Mouse (Mus musculus): Measurements from ENCODE around the gene Zfp296.
"Not testable (repeated sequence)": the region's sequence is repeated elsewhere in the genome, so short reads cannot be mapped to it uniquely, and the experiment has no call there.

Gene Zfp296

DNA sequence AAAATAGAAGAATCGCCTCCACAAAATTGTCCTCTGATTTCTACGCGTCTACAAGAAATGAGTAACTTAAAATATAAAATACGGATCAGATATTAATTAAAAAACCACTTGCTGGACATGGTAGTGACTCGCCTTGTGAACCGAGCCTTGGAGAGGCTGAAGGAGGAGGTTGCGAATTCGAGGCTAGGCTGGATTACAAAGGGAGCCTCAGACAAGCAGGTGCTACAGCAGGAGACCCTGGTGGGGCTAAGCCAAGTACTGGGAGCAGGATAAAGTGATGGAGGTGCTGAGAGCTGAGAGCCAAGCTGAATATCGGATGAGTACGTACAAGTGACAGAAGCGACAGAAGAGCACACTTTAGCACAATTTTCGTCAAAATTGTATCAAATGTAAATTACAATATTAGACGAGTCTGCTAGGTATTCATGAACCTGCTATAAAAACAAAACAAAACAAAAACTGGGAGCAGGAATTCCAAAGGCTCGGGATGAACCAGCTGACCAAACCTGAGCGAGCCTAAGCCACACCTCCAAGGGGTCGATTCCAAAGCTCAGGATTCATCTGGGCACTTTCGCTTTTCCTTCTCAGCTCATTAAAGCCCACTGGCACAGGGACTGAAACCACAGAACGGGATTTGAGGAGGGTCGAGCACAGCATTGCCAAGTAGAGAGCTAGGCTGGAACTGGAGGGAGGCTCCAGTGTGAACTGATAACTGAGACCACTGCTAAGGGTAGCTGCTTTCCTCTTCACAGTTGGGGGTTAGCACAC lies 14.3 kb upstream of the Zfp296 start, which contains the start of gene Ppp1r37:
Gene Ppp1r37, minus strand, starts transcription at position 434 of the 768 bp plus-strand sequence.
- peak in 1 of 2 experiments; percentile 29 for DNase-seq

- DNase-seq: no peak
Measured at GRCm38 (mm10) chr7:19563884-19564283, 13.2 kb upstream of the Zfp296 start.

DNA sequence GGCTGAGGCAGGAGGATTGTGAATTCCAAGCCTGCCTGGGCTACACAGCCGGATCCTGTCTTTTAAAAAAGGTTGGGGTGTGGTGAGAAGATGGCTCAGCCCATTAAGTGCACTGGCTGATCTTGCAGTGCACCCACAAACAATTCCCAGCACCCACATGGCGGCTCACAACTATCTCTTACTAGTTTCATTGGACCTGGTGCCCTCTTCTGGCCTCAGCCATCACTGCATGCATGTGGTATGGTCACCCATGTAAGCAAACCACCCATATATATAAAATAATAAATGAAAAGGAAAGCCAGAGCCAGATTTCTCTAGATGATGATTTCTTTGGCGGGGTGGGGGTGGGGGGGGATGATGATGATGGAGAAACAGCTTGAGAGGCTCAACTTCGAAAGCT lies 12.6 kb upstream of the Zfp296 start:
- DNase-seq: peak in 1 of 2 experiments; percentile 22

DNA sequence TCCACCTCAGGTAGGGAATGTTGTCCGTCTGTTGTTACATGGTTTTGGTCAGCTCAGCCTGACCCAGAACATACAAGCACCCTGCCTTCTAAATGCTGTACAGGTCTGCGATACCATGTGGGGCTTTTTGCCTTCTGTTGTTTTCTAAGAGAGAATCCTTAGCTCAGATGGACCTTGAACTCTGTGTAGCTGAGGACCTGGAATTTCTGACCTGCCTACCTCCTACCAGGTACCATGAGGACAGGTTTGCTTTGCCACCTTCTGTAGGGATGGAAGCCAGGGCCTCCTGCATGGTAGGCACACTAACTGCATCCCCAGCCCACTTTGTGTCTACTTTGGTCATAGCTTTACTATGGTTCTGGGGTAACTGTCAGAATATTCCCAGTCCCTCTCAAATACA lies 11.3 kb upstream of the Zfp296 start:
- no peak for DNase-seq

- no peak for DNase-seq
Measured at GRCm38 (mm10) chr7:19567426-19567825, 9.7 kb upstream of the Zfp296 start.

- DNase-seq: no peak
Measured at GRCm38 (mm10) chr7:19569647-19570046, 7.4 kb upstream of the Zfp296 start.

- DNase-seq: peak; percentile 76 to 82
Measured at GRCm38 (mm10) chr7:19572926-19573775, 3.9 kb upstream of the Zfp296 start.

DNA sequence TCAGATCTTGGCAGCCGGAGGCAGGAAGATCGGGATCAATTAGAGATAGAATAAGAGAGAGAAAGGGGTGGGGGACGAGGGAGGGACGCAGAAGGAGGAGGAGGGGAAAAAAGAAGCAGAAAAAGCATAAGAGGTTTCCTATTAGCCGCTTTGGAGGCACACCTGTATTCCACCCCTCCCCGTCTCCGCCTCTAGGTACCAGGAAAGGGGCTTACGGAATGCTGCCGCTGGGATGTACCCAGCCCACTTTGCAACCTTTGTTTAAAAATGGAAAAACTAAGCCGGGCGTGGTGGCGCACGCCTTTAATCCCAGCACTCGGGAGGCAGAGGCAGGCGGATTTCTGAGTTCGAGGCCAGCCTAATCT lies 3.3 kb upstream of the Zfp296 start:
- no peak for DNase-seq

GRCm38 (mm10) chr7:19575559-19575958 lies 1.5 kb upstream of the Zfp296 start:
- no peak for DNase-seq

DNA sequence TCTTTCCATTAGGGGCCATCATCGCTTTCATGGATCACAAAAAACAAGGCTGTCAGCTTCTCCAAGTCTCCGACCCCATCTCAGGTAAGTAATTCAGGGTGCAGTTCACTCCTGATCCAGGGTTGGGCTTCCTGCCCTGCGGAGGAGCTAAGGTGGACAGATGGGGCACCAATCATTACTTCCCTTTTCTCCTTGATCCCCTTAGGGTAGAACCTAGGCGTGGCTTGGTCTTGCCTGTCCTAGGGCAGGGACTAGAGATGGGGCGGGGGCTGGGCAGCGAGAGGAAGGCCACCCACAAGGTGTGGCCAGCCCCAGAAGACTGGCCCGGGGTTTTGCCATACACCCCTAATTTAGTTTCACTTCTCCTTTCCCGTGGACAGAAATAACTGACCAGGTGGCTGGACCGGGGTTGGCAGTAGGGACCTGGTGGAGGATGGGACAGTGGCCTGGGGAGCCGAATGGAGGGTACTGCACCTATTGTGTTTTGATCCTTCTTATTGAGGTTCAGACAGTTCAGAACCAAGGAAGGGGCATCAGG lies 859 bp downstream of the Zfp296 start:
- peak; percentile 35 to 52 for DNase-seq

DNA sequence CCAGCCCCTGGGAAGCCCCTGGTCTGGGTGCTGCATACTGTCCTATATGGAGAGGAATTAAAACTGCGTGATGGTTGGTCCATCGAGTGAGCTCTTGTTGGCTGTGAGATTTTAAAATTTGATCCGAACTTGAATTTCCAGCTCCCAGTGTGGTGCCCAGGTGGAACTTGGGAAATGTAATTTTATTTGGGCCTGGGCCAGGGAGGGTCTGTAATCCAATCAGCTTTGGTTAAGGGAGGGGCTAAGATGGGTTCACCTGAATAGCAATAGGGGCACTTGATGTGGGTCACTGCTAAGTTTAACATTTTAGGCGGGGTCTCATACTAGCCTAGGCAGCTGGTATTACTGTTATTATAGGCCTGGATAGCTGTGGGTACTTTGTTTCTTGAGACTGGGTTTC lies 1.3 kb downstream of the Zfp296 start:
- DNase-seq: no peak

DNA sequence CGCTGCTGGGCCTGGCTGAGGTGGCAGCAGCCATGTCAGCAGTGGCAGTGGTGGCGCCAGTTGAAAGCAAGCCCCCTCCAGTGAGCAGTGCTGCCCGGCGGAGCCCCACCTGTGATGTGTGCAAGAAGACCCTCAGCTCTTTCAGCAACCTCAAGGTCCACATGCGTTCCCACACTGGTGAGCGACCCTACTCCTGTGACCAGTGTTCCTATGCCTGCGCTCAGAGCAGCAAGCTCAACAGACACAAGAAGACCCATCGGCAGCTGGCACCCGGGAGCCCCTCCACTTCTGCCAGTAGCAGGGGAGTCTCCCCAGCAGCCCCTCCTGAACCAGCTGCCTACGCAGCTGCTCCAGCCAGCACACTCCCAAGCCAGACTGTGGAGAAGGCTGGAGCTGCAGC lies 2.7 kb downstream of the Zfp296 start:
- DNase-seq: no peak

- no peak for DNase-seq
Measured at GRCm38 (mm10) chr7:19580634-19581033, 3.5 kb downstream of the Zfp296 start.

DNA sequence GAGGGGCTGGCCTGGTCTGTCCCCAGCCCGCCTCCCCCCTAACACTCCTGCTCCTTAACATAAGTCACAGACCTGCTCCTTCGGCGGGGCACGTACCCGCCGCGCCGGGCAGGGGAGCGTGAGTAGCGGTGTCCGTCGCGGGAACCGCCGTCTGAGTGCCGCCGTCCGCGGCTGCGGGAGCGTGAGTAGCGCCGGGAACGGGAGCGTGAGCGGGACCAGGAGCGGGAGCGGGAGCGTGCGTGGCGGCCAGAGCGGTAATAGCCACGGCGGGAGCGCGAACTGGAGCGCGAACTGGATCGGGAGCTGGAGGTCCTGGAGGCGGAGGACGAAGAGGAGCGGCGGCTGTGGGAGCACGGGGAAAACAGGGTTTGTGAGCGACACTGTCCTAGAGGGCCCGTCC lies 9.2 kb downstream of the Zfp296 start:
- no peak for DNase-seq

DNA sequence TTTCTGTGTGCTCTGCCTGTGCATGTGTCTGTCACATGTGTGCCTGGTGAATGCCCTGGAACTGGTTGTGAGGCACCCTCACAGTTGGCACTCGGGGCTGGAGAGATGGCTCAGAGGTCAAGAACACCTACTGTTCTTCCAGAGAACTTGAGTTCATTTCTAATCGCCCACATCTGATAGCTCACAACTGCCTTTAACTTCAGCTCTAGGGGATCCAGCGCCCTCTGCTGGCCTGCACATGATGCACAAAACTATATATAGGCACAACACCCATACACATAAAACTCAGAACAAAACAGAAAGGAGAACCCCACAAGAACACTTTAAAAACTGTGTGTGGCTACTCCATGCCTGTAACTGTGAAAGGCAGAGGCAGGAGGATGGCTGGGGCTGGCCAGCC lies 12.1 kb downstream of the Zfp296 start:
- peak; percentile 39 to 47 for DNase-seq

DNA sequence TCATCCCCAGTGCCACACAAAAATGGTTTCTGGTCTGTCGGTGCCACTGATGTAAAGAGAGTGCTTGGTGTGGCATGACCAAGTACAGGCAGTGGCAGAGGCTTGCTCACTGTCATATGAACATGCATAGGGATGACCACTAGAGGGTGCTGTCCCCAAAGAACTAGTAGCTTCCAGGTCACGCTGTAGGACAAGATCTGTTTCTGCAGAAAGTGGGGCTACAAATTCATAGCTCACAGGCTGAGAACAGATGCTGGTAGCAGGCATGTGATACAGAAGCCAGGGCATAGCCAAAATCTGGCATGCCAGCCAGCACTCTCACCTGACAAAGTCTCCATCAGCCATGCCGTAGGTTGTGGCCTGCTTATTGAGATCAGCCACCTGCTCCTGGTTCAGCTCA lies 12.8 kb downstream of the Zfp296 start:
- DNase-seq: peak; percentile 76 to 86

DNA sequence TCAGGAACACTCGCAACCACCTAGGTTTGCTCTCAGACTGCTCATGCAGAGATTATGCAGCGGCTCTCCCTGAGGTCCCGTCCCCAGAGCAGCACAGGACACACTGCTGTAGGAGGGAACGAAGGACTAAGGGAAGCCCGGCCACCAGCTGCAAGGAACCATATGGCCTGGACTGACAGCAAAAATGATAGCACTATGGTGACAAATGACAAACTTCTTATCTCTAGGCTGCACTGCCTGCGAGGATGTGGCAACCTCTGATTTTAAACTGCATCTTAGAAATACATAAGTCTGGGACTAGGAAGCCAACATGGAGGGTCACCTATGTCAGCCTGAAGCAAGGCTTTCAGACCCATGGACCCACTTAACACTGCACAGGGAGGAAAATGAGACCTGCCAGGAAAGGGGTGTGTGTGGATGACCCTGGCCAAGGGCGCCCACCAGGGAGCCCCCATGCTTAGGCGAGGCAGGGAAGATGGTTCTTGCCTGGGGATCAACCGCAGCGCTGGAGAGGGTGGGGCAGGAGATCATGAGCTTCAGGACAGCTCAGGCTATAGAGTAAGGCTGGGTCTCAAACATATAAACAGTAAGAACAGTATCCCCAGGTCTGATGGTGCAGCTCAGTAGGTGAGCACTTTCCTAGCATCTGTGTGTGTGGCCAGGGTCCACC lies 16.1 kb downstream of the Zfp296 start:
- no peak for DNase-seq

GRCm38 (mm10) chr7:19600562-19600961 lies 23.5 kb downstream of the Zfp296 start:
- no peak for DNase-seq

GRCm38 (mm10) chr7:19603055-19603454 lies 26.0 kb downstream of the Zfp296 start:
- DNase-seq: no peak

DNA sequence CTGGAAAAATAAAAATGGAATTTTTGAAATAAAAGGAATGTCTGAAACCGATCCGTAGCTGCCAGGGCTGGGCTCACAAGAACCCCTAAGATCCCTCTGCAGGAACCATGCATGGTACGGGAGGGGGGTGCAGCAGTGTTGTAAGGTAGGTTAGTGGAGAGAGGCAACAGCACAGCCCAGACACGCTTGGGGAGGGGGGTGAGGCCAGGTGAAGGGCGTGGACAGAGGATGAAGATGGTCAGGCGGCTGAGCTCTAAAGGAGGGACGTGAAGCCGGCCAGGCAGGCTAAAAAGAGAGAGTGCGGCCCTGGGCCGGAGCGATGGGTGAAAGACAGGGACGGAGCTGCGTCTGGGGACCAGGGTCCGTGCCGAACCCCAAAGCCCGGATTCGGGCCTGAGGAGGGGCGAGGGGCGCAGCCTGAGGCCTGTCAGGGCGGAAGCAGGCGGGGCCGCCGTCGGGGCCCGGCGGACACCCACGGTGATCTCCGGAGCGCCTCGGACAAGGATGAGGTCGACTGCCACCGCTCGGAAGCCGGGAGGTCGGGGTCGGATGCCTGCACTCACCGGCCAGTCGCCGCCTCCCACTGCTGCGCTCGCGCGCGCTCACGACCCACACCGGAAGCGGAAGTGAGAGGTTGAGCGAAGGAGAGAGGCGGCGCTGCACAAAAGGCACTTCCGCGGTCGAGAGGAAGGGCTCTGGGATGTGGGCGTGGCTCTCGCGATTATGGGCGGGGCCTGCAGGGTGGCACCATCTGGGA lies 26.9 kb downstream of the Zfp296 start, which contains the start of gene Clasrp:
Gene Clasrp, minus strand, starts transcription at position 638 of the 757 bp plus-strand sequence.
- DNase-seq: peak; percentile 93 to 95

DNA sequence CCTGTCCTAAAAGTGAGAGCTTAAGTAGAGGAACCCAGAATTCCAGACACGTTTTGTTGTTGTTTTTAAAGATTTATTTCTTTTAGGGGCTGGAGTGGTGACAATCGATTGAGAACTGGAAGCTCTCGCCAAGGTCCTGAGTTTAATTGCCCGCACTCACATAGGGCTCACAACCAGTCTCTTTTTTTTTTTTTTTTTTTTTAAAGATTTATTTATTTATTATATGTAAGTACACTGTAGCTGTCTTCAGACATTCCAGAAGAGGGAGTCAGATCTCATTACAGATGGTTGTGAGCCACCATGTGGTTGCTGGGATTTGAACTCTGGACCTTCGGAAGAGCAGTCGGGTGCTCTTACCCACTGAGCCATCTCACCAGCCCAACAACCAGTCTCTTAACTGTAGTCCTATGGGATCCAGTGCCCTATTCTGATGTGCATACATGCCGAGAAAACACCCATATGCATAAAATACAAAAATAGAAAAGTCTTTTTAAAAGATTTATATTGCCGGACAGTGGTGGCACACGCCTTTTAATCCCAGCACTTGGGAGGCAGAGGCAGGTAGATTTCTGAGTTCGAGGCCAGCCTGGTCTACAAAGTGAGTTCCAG lies 27.6 kb downstream of the Zfp296 start:
- not testable (repeated sequence) for DNase-seq

DNA sequence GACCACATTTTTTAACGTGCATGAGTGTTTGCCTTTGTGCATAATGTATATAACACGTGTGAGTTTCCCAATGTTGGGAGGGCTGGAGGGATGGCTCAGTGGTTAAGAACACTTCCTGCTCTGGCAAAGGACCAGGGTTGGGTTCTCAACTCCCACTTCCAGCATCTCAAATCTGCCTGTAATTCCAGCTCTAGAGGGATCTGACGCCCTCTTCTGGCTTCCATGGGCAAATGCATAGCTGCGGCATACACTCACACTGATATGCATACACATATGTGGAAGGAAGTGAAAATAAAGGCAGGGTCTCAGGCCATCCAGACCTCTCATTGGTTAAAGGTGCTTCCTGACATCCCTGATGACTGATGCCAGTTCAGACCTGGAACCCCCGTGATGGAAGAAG lies 30.2 kb downstream of the Zfp296 start:
- no peak for DNase-seq
